Mouse (Mus musculus) embryo, embryonic 9.5 days (tissue): Measurements from ENCODE around the gene Mark4.

Experiments
- DNase-seq: peaks from one replicate; pipeline ENCODE4 v3.0.0-alpha.2; 2017; ENCODE audit errors: extremely low spot score

Mark4 gene

DNA sequence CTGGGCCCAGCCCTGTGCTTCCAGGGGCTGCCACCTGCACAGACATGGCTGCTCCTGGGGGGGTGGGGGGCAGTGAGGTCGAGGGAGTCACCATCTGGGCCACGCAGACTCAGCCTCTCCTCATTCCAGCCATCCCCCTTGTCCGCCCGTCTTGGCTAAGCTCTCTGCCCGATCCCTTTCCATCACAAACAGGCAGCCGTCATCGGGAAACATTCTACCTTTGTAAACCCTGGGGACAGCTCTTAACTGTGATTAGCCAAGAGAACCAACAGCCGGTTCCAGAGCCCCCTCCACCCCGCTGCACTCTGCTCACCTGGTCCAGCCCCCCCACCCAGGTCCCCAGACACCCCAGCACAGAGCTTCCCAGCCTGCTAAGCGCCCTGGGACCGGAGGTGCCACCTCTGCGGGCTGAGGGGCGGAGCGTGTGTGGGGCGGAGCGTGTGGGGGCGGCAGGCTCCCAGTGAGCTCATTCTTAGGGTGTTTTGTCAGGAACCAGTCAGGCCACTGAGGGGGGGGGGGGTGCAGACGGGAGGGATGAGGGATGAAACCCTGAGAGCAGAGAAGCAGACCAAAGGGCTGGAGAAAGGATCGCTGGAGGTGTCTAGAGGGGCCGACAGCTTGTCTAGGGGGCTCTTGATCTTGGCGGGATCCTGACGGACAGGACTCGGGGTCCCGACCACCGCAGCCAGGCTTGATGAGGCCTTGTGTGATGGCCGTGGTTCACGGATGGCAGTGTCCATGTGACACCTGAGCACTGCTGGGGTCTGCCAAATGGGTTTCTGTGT is 58.9 kb downstream of the Mark4 start:
- peak; percentile 54 for DNase-seq

DNA sequence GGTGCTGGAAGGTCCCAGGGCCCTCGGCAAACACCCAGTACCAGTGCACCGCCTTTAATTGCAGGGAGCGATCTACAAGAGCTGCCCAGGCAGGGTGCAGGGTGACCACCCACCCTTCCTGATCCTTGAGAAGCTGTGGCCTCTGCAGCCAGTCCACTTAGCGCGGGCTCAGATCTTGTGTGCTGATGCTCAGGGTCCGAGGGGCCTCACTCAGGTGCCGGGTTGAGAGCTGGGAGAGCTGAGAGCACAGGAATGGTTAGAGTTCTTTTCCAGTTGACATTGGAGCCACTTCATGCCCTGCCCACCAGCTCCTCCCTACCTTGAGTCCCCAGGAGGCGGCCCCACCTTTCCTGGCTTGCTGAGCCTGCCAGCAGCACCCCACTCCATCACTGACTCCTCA is 64.1 kb downstream of the Mark4 start:
- DNase-seq = no peak

DNA sequence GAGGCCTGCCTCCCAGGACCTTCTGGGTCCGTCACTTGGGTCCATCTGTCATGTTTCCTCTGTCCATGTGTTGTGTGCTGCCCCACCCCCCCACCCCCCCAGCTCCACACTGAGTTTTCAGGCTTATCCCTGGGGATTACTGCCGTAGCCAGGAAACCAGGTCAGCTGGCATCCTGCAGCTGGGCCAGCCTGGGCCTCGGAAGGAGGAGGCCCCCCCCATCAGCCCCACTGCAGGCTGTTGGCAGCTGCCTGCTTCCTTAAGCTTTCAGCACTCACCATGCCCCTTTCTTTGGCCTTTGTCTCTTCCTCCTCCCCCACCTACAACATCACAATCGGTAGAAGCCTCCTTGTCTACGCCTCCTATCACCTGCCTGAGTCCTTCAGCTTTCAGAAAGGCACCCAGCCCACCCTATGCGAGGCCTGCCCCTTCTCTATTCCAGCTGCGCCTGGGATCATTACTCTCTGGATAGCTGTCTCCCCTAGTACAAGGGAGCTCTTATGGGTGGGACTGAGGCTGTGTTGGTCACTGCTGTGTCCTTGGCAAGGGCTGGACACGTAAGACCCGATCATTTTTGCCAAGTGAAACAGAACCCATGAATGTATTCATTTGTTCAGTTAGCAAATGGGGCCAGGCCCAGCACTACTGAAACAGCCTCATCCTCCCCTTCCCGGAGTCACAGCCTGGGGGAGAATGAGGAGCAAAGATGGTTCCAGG is 69.8 kb downstream of the Mark4 start:
- no peak for DNase-seq

GRCm38 (mm10) chr7:19383708-19384107 is 74.9 kb downstream of the Mark4 start:
- no peak for DNase-seq

GRCm38 (mm10) chr7:19382166-19382541 is 76.5 kb downstream of the Mark4 start:
- no peak for DNase-seq

- peak; percentile 98 for DNase-seq
Measured at GRCm38 (mm10) chr7:19381377-19382165, 77.0 kb downstream of the Mark4 start, which contains the start of gene Ercc2. TSS of gene Ercc2 (plus strand) at chr7:19382010.

- no peak for DNase-seq
Measured at GRCm38 (mm10) chr7:19378049-19378448, 80.6 kb downstream of the Mark4 start.

DNA sequence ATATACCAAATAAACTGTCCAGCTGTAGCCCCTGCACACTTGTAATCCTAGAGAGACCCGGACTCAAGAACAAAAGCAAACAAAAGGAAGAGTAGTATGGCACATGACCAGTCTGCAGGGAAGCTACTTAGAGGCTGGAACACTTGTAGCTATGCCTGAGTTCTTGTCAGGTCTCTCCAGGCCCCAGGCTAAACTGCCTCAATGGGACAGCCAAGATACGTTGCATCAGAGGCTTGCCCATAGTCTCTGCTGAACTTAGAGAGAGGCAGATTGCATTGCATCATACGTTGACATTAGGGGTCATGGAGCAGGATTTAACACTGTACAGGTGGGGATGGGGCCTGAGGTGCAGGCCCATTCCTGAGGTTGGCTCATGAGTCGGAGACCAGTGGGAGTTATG is 82.6 kb downstream of the Mark4 start:
- DNase-seq = no peak

GRCm38 (mm10) chr7:19375368-19375767 is 83.3 kb downstream of the Mark4 start:
- no peak for DNase-seq
